Mouse (Mus musculus) lung, adult 2 months (tissue): Measurements from ENCODE around the gene Tnfaip2.
A peak's percentile ranks its signal among the peaks of the same experiment; 100 is the strongest.

Source experiments
- CTCF ChIP-seq: fragments of 200-500 bp; IDR thresholded peaks from 2 replicates; pipeline ENCODE4 v1.5.1; 2011; ENCODE audit warnings: mild to moderate bottlenecking, low read length, control low read depth; ENCODE audit not compliant: insufficient read depth
- POLR2A ChIP-seq: fragments of 200-500 bp; IDR thresholded peaks from 2 replicates; pipeline ENCODE4 v1.6.1; 2011; ENCODE audit warnings: low read depth, mild to moderate bottlenecking, control low read depth, low read length, borderline replicate concordance; ENCODE audit errors: extremely low read depth

DNA sequence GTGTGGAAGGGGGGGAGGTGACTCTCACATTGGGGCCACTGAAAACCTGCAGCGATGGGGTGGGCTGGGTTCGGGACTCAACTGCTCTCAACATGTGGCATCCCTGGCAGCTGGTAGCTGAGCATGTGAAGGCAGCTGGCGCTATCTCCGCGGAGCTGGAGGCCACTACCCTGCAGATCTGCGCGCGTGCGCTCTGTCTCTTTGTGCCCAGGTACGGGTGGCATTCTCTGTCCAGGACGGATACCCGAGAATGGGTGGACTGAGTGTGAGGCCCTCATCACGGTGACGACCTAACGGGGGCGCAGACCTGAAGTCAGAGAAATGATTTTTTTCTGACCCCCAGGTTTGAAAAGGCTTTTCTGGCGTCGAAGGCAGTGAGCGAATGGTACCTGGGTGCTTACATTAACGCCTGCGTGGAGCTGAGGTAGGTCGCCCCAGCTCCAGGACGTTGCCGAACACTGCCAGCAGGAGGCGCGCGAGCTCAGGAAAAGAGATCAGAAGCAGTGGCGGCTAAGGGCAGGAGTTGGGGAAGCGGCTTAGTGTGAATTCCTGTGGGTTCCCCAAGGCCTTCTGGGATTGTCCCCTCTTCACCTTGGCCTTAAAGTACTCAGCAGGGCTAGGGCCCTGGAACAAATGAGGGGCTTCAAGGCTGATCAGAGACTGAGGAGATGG, 16.3 kb upstream of the Tnfaip2 start:
- TF ChIP-seq CTCF (peak; percentile 93), POLR2A (no peak)
